ENCODE assay signal across 26 mouse cellular contexts in genomic region chr15:100301556-100301955, GRCm38 (mm10). TPM values are rescaled to one million over a fixed set of nuclear protein-coding genes. Genes with fewer than 3 reads are reported as not detected.
DNase-seq lines count a peak whose midpoint lies in the region; ATAC-seq and TF ChIP-seq lines count a peak whose summit lies in the region.
"Had no signal": no experiment of that assay in that cellular context is flagged by ENCODE, and none has a peak within 500 bp of the region (broad histone marks: within the 10 kb centered on the region; RNA-seq: fewer than 3 reads in every experiment).

No protein-coding gene starts in this region.

- no peak for ATAC-seq in kidney, embryonic 14.5 days (ENCODE audit: low FRiP score, low TSS enrichment)
- no peak for ATAC-seq in neural tube, embryonic 15.5 days (ENCODE audit: low FRiP score)
- ATAC-seq: forebrain, postnatal 0 days had no signal

- H3K4me3 ChIP-seq in kidney, embryonic 14.5 days (ENCODE audit: low read length), result no peak overlapping the region
- H3K4me3 ChIP-seq in ES-E14 (ENCODE audit: insufficient read depth in 1 of 2, low read depth in 1 of 2, low read length in 2 of 2, poor library complexity in 1 of 2, severe bottlenecking in 1 of 2), result peak overlapping the region; percentile 36 to 55; a peak in 3 of 4 replicates
- no peak overlapping the region for H3K4me3 ChIP-seq in neural tube, embryonic 15.5 days (replicated peaks)
- H3K4me3 ChIP-seq: heart, adult 2 months; hindbrain, embryonic 15.5 days; kidney, embryonic 15.5 days; lung, embryonic 15.5 days; megakaryocyte, embryonic 14.5 days; neural tube, embryonic 13.5 days had no signal

- H3K4me1 ChIP-seq in kidney, embryonic 14.5 days (ENCODE audit: control insufficient read depth, insufficient read depth, low read length), result peaks cover 6% of the 10 kb centered on the region; the same call in 1 of the 2 replicates
- H3K4me1 ChIP-seq in ES-E14 (ENCODE audit: control insufficient read depth in 2 of 2, insufficient read depth in 2 of 2, low read length in 2 of 2, poor library complexity in 1 of 2), result peaks cover 9 to 17% of the 10 kb centered on the region in 2 experiments
- H3K4me1 ChIP-seq in neural tube, embryonic 15.5 days, result peaks cover 14% of the 10 kb centered on the region

- H3K36me3 ChIP-seq in kidney, embryonic 14.5 days (ENCODE audit: control insufficient read depth, insufficient read depth, low read length), result no peaks in the 10 kb centered on the region
- no peaks in the 10 kb centered on the region for H3K36me3 ChIP-seq in ES-E14 (ENCODE audit: control insufficient read depth, insufficient read depth, low read length, poor library complexity, severe bottlenecking)
- H3K36me3 ChIP-seq in neural tube, embryonic 15.5 days, result no peaks in the 10 kb centered on the region
- H3K36me3 ChIP-seq: hindbrain, embryonic 15.5 days; kidney, embryonic 15.5 days; lung, embryonic 15.5 days; neural tube, embryonic 13.5 days had no signal

- in situ Hi-C loops in ES-E14 (cut with MboI; ENCODE audit: low sequenced_read_pairs in 2 of 2, unreplicated experiment in 2 of 2), result no loop called here

- H3K27me3 ChIP-seq in kidney, embryonic 14.5 days (ENCODE audit: control insufficient read depth, insufficient read depth, low read length), result no peaks in the 10 kb centered on the region
- H3K27me3 ChIP-seq in neural tube, embryonic 15.5 days (replicated peaks), result no peaks in the 10 kb centered on the region
- H3K27me3 ChIP-seq: hindbrain, embryonic 15.5 days; kidney, embryonic 15.5 days; lung, embryonic 15.5 days; neural tube, embryonic 13.5 days had no signal

- no peak overlapping the region for H3K4me2 ChIP-seq in kidney, embryonic 14.5 days (replicated peaks; ENCODE audit: low read depth, low read length)
- no peak overlapping the region for H3K4me2 ChIP-seq in neural tube, embryonic 15.5 days
- H3K4me2 ChIP-seq: hindbrain, embryonic 15.5 days; kidney, embryonic 15.5 days; liver, embryonic 11.5 days; lung, embryonic 15.5 days; neural tube, embryonic 13.5 days had no signal

- WGBS in kidney, embryonic 14.5 days, result 85% methylated on average over 15 of the region's 15 CpGs
- WGBS in neural tube, embryonic 15.5 days, result 86% methylated on average over 15 of the region's 15 CpGs

- H3K9ac ChIP-seq in kidney, embryonic 14.5 days (ENCODE audit: low read depth, low read length), result no peak overlapping the region
- peak overlapping the region; percentile 38; the same call in 1 of the 2 replicates for H3K9ac ChIP-seq in ES-E14 (ENCODE audit: insufficient read depth, low read depth, low read length, poor library complexity, severe bottlenecking)
- no peak overlapping the region for H3K9ac ChIP-seq in neural tube, embryonic 15.5 days (replicated peaks)
- H3K9ac ChIP-seq: forebrain, postnatal 0 days; hindbrain, embryonic 15.5 days; kidney, embryonic 15.5 days; lung, embryonic 15.5 days; neural tube, embryonic 13.5 days had no signal

- peak; percentile 21 for DNase-seq in kidney, adult 11 months
- DNase-seq in ovary, adult 18-20 months (ENCODE audit: low spot score), result peak; percentile 25
- DNase-seq in ovary, postnatal 10 days (ENCODE audit: low spot score), result no peak
- DNase-seq in ES-E14 (ENCODE audit: low read depth, low spot score), result no peak
- peak; percentile 60 for DNase-seq in induced T-regulatory cell, adult 2 months (ENCODE audit: low read depth)
- no peak for DNase-seq in retina, postnatal 1 day
- DNase-seq: cerebellum, postnatal 14 days; forebrain, postnatal 0 days; gastrocnemius, postnatal 10 days; heart, adult 2 months; heart, postnatal 10 days; layer of hippocampus, adult 9-11 months; right cerebral cortex, postnatal 25 days had no signal

- H3K27ac ChIP-seq in kidney, embryonic 14.5 days (ENCODE audit: low read depth, low read length), result no peak overlapping the region
- H3K27ac ChIP-seq in ES-E14 (ENCODE audit: insufficient read depth, low read depth, low read length, poor library complexity, severe bottlenecking), result no peak overlapping the region
- no peak overlapping the region for H3K27ac ChIP-seq in neural tube, embryonic 15.5 days (replicated peaks)
- H3K27ac ChIP-seq: heart, adult 2 months; hindbrain, embryonic 15.5 days; kidney, embryonic 15.5 days; lung, embryonic 15.5 days; neural tube, embryonic 13.5 days had no signal

- 0 out of 2 replicates have a peak, but pooled peaks cover 3% of the 10 kb centered on the region for H3K9me3 ChIP-seq in kidney, embryonic 14.5 days (ENCODE audit: control insufficient read depth, low read length)
- no peaks in the 10 kb centered on the region for H3K9me3 ChIP-seq in ES-E14 (ENCODE audit: control insufficient read depth, insufficient read depth, low read depth, low read length)
- no peaks in the 10 kb centered on the region for H3K9me3 ChIP-seq in neural tube, embryonic 15.5 days (replicated peaks)
- H3K9me3 ChIP-seq: hindbrain, embryonic 15.5 days; kidney, embryonic 15.5 days; lung, embryonic 15.5 days; neural tube, embryonic 13.5 days had no signal

TF ChIP-seq in ES-E14, 5 proteins besides CTCF, POLR2A, EP300 and RAD21:
- TF ChIP-seq CHD2 (IDR thresholded peaks at IDR 0.05; ENCODE audit: low read depth, low read length) (no peak), ZC3H11A (IDR thresholded peaks at IDR 0.05; ENCODE audit: borderline replicate concordance, low read depth, low read length) (no peak), HCFC1 (IDR thresholded peaks at IDR 0.05; ENCODE audit: borderline replicate concordance, insufficient read depth, low read length) (no peak), ZNF384 (IDR thresholded peaks at IDR 0.05; ENCODE audit: low read depth, low read length) (no peak), MAFK (IDR thresholded peaks at IDR 0.05; ENCODE audit: insufficient read depth, low read depth, low read length) (no peak)

RNA-seq across cellular contexts. Expression of gene Mettl7a1, which starts 2.4 kb away (rescaled TPM):
- polyA plus RNA-seq in kidney, embryonic 14.5 days (2014; fragmentation: Nextera tagmentation; extraction: Ambion mirVana), result 10.0 and 17.4 TPM in 2 replicates
- 11.6 and 21.7 TPM in 2 replicates for total RNA-seq in ES-E14 (2012; rRNA removed)
- 3.8 and 5.4 TPM in 2 replicates for polyA plus RNA-seq in neural tube, embryonic 15.5 days (2015; fragmentation: Nextera tagmentation; extraction: Ambion mirVana)

RNA-seq across cellular contexts. Expression of gene Tmprss12, which starts 20.9 kb away (rescaled TPM):
- polyA plus RNA-seq in kidney, embryonic 14.5 days (2014; fragmentation: Nextera tagmentation; extraction: Ambion mirVana), result not detected in 2 replicates
- 1.5 and 1.6 TPM in 2 replicates for total RNA-seq in ES-E14 (2012; rRNA removed)
- not detected in 2 replicates for polyA plus RNA-seq in neural tube, embryonic 15.5 days (2015; fragmentation: Nextera tagmentation; extraction: Ambion mirVana)
- total RNA-seq: adrenal gland, postnatal 36 days; forebrain, postnatal 0 days; gastrocnemius, postnatal 10 days; heart, adult 2 months; heart, postnatal 10 days; left cerebral cortex, postnatal 25 days; midbrain, postnatal 0 days had no signal
- polyA plus RNA-seq: embryonic facial prominence, embryonic 11.5 days; forebrain, postnatal 0 days; heart, adult 2 months; hindbrain, embryonic 15.5 days; kidney, embryonic 15.5 days; liver, embryonic 11.5 days; lung, embryonic 15.5 days; midbrain, postnatal 0 days; neural tube, embryonic 13.5 days; thymus, postnatal 0 days had no signal

RNA-seq across cellular contexts. Expression of gene Mettl7a3, which starts 33.2 kb away (rescaled TPM):
- not detected in 2 replicates for polyA plus RNA-seq in kidney, embryonic 14.5 days (2014; fragmentation: Nextera tagmentation; extraction: Ambion mirVana)
- total RNA-seq in ES-E14 (2012; rRNA removed), result 0.49 and 1.3 TPM in 2 replicates
- 0.32 and 0.64 TPM in 2 replicates for polyA plus RNA-seq in neural tube, embryonic 15.5 days (2015; fragmentation: Nextera tagmentation; extraction: Ambion mirVana)
- total RNA-seq: adrenal gland, postnatal 36 days; forebrain, postnatal 0 days; heart, postnatal 10 days; midbrain, postnatal 0 days had no signal
- polyA plus RNA-seq: forebrain, postnatal 0 days; kidney, embryonic 15.5 days; liver, embryonic 11.5 days; lung, embryonic 15.5 days; midbrain, postnatal 0 days; thymus, postnatal 0 days had no signal

RNA-seq across cellular contexts. Expression of gene Methig1, which starts 51.4 kb away (rescaled TPM):
- 0.27 and 0.87 TPM in 2 replicates for polyA plus RNA-seq in kidney, embryonic 14.5 days (2014; fragmentation: Nextera tagmentation; extraction: Ambion mirVana)
- 0.37 and 0.54 TPM in 2 replicates for total RNA-seq in ES-E14 (2012; rRNA removed)
- polyA plus RNA-seq in neural tube, embryonic 15.5 days (2015; fragmentation: Nextera tagmentation; extraction: Ambion mirVana), result 1.1 and 1.7 TPM in 2 replicates
- total RNA-seq: forebrain, postnatal 0 days; gastrocnemius, postnatal 10 days; heart, postnatal 10 days; left cerebral cortex, postnatal 25 days; midbrain, postnatal 0 days had no signal
- polyA plus RNA-seq: forebrain, postnatal 0 days; heart, adult 2 months; hindbrain, embryonic 15.5 days; liver, embryonic 11.5 days; lung, embryonic 15.5 days; midbrain, postnatal 0 days had no signal

RNA-seq across cellular contexts. Expression of gene Mettl7a2, which starts 51.4 kb away (rescaled TPM):
- not detected in 2 replicates for polyA plus RNA-seq in kidney, embryonic 14.5 days (2014; fragmentation: Nextera tagmentation; extraction: Ambion mirVana)
- total RNA-seq in ES-E14 (2012; rRNA removed), result 1.4 and 5.1 TPM in 2 replicates
- polyA plus RNA-seq in neural tube, embryonic 15.5 days (2015; fragmentation: Nextera tagmentation; extraction: Ambion mirVana), result not detected in 2 replicates
- total RNA-seq: forebrain, postnatal 0 days; midbrain, postnatal 0 days had no signal
- polyA plus RNA-seq: embryonic facial prominence, embryonic 11.5 days; forebrain, postnatal 0 days; heart, adult 2 months; hindbrain, embryonic 15.5 days; kidney, embryonic 15.5 days; liver, embryonic 11.5 days; lung, embryonic 15.5 days; midbrain, postnatal 0 days; neural tube, embryonic 13.5 days; thymus, postnatal 0 days had no signal

Comparison
In these comparisons a context has a peak if more than half of its experiments do, and no peak if none do; other contexts are left out.
1. DNase-seq: peak in kidney, adult 11 months (single experiment), ovary, adult 18-20 months (single experiment) and induced T-regulatory cell, adult 2 months (single experiment); none in ovary, postnatal 10 days (single experiment), ES-E14 (single experiment) and retina, postnatal 1 day (single experiment).
2. H3K4me3 ChIP-seq: peak in ES-E14 (2 of 2); none in kidney, embryonic 14.5 days (single experiment) and neural tube, embryonic 15.5 days (single experiment).